Mouse (Mus musculus) erythroblast, embryonic 14.5 days (primary cell): Measurements from ENCODE around the gene Alg12.

Experiments
- GATA1 ChIP-seq: IDR thresholded peaks from 2 replicates; pipeline ENCODE4 v1.6.1; 2012; ENCODE audit warnings: low read length, inconsistent platforms, mixed read lengths
- TAL1 ChIP-seq: IDR thresholded peaks from 3 replicates; pipeline ENCODE4 v1.6.1; 2012; ENCODE audit warnings: low read length, inconsistent platforms, mixed read lengths

DNA sequence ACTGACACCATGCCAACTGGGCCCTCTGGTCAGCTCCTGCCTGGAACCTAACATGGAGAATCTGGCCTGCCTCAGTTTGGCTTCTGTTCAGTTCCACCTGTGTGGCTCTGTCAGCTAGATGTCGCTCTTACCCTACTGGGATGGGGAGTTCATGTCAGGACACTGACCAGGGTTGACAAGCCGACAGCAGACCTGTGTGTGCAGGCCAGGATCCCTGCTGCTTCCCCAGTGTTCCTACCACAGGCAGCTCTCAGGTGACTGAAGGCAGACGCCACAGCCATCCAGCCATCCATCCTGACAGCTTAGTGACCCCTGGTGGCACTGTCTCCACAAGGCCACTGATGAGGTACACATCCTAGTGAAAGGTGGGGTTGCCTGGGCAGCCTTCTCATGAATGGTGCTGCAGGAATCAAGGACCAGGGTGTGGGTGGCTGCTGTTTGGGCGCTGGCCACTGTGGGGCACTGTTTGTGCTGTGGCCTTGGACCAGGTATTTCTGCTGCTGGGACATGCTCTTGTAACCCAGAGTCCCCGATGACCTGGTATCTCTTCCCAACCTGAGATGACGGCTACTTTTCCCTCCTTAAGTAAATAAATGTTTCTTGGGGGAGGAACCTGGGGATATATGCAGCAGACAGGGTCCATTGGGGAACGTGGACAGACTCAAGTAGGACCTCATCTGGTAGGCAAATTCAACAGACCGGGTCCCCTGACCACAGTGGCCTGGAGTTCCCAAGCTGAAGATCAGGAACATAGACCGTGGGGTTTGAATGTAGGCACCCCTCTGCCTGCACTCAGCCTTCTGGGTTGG is 9.1 kb upstream of the Alg12 start:
- TF ChIP-seq TAL1: no peak
- TF ChIP-seq GATA1: no peak
